Mouse (Mus musculus): ENCODE results near the gene Lpp.

GRCm38 (mm10) chr16:24506237-24506636 is 112.9 kb downstream of the Lpp start:
- TF ChIP-seq POLR2A (IDR thresholded peaks at IDR 0.05; ENCODE audit: insufficient read depth, low read depth, low read length) (no peak), CTCF (IDR thresholded peaks at IDR 0.05) (no peak), EP300 (IDR thresholded peaks at IDR 0.05; ENCODE audit: insufficient read depth, low read depth, low read length) (no peak)
